ENCODE assay signal across 22 mouse cellular contexts in the genomic region with DNA sequence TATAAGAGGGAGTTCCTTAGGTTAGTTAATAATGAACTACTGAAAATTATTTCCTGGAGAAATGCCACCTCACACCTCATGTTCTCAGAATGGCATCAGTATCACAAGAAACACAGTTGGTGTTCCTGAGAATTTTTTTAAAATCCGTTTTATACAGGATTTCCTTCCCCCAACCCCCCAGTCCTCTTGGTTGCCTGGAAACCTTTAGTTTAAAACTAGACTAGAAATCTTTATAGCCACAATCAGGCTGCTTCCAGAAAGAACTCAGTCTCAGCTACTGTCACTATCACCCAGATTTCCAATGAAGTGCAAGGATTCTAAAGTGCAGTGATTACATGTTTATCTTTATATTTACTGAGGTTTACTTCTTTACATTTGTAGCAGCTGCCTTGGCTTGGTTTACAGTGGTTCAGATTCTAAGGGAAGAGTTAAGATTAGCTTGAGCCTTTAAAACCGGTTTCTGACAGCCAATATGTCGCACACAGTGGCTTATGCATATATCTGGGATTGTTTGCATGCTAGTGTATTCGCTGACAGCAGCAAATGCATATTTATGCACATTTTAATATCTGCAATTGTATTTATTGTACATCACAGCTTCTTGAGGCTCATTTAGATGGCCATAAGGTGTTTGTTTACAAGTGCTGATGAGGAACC.
DNase-seq lines count a peak whose midpoint lies in the region; ATAC-seq and TF ChIP-seq lines count a peak whose summit lies in the region.
"Had no signal": no experiment of that assay in that cellular context is flagged by ENCODE, and none has a peak within 500 bp of the region (broad histone marks: within the 10 kb centered on the region; RNA-seq: fewer than 3 reads in every experiment).

No protein-coding gene starts in this region.

- no peaks in the 10 kb centered on the region for H3K36me3 ChIP-seq in kidney, embryonic 15.5 days
- H3K36me3 ChIP-seq in lung, embryonic 14.5 days (ENCODE audit: insufficient read depth), result no peaks in the 10 kb centered on the region
- no peaks in the 10 kb centered on the region for H3K36me3 ChIP-seq in forebrain, postnatal 0 days (ENCODE audit: insufficient read depth)
- H3K36me3 ChIP-seq: heart, embryonic 12.5 days; hindbrain, embryonic 12.5 days; limb, embryonic 10.5 days; liver, embryonic 12.5 days; midbrain, embryonic 12.5 days; neural tube, embryonic 13.5 days had no signal

- no peak for ATAC-seq in kidney, embryonic 15.5 days (replicated peaks; ENCODE audit: low FRiP score)
- no peak for ATAC-seq in lung, embryonic 14.5 days (ENCODE audit: insufficient read depth)
- peak; percentile 91 for ATAC-seq in forebrain, postnatal 0 days
- ATAC-seq: liver, embryonic 12.5 days had no signal

- H3K27ac ChIP-seq in kidney, embryonic 15.5 days, result no peak overlapping the region
- H3K27ac ChIP-seq in lung, embryonic 14.5 days (ENCODE audit: low read depth), result no peak overlapping the region
- peak overlapping the region; percentile 66; the same call in 1 of the 2 replicates for H3K27ac ChIP-seq in forebrain, postnatal 0 days (ENCODE audit: low read depth, low read length)
- H3K27ac ChIP-seq: hindbrain, embryonic 12.5 days; limb, embryonic 10.5 days; liver, embryonic 12.5 days; macrophage; midbrain, embryonic 12.5 days; neural tube, embryonic 13.5 days had no signal

- 65% methylated on average over 4 of the region's 4 CpGs for WGBS in kidney, embryonic 15.5 days
- WGBS in lung, embryonic 14.5 days, result 52% methylated on average over 4 of the region's 4 CpGs
- 41% methylated on average over 4 of the region's 4 CpGs for WGBS in forebrain, postnatal 0 days

- TF ChIP-seq POLR2A in brain, embryonic 14.5 days (IDR thresholded peaks at IDR 0.05; ENCODE audit: borderline replicate concordance, extremely low read depth, insufficient read depth, insufficient read length, poor library complexity, severe bottlenecking), result no peak

- H3K4me2 ChIP-seq in kidney, embryonic 15.5 days, result no peak overlapping the region
- H3K4me2 ChIP-seq in lung, embryonic 14.5 days, result no peak overlapping the region
- no peak overlapping the region for H3K4me2 ChIP-seq in forebrain, postnatal 0 days (ENCODE audit: low read depth)
- H3K4me2 ChIP-seq: heart, embryonic 12.5 days; hindbrain, embryonic 12.5 days; liver, embryonic 12.5 days; midbrain, embryonic 12.5 days; neural tube, embryonic 13.5 days had no signal

- H3K27me3 ChIP-seq in kidney, embryonic 15.5 days, result no peaks in the 10 kb centered on the region
- no peaks in the 10 kb centered on the region for H3K27me3 ChIP-seq in lung, embryonic 14.5 days (ENCODE audit: insufficient read depth, low read length)
- no peaks in the 10 kb centered on the region for H3K27me3 ChIP-seq in forebrain, postnatal 0 days (ENCODE audit: insufficient read depth, low read length)
- H3K27me3 ChIP-seq: heart, embryonic 12.5 days; hindbrain, embryonic 12.5 days; liver, embryonic 12.5 days; midbrain, embryonic 12.5 days; neural tube, embryonic 13.5 days had no signal

- peak; percentile 5 for DNase-seq in kidney, adult 9 months
- peak; percentile 5 for DNase-seq in lung, embryonic 14.5 days
- no peak for DNase-seq in lung, postnatal 10 days
- DNase-seq in brain, embryonic 14.5 days (ENCODE audit: low read depth), result peak; percentile 60
- DNase-seq in forebrain, postnatal 0 days, result peak; percentile 70
- no peak for DNase-seq in cerebellum, postnatal 36 days
- DNase-seq: cerebellum, postnatal 10 days; gastrocnemius, postnatal 10 days; heart, adult 11 months; heart, postnatal 14 days; kidney, adult 18-20 months; kidney, postnatal 14 days; lung, adult 2 months; thymus, postnatal 25 days had no signal

- no peaks in the 10 kb centered on the region for H3K4me1 ChIP-seq in kidney, embryonic 15.5 days
- H3K4me1 ChIP-seq in lung, embryonic 14.5 days (ENCODE audit: insufficient read depth), result no peaks in the 10 kb centered on the region
- H3K4me1 ChIP-seq in forebrain, postnatal 0 days (ENCODE audit: insufficient read depth), result 0 out of 2 replicates have a peak, but pooled peaks cover 6% of the 10 kb centered on the region
- H3K4me1 ChIP-seq: heart, embryonic 12.5 days; hindbrain, embryonic 12.5 days; limb, embryonic 10.5 days; liver, embryonic 12.5 days; midbrain, embryonic 12.5 days; neural tube, embryonic 13.5 days had no signal

- H3K4me3 ChIP-seq in kidney, embryonic 15.5 days (replicated peaks), result no peak overlapping the region
- H3K4me3 ChIP-seq in lung, embryonic 14.5 days (ENCODE audit: low read depth, low read length), result no peak overlapping the region
- H3K4me3 ChIP-seq in forebrain, postnatal 0 days (ENCODE audit: low read depth, low read length), result no peak overlapping the region
- H3K4me3 ChIP-seq: heart, embryonic 12.5 days; hindbrain, embryonic 12.5 days; limb, embryonic 10.5 days; liver, embryonic 12.5 days; midbrain, embryonic 12.5 days; neural tube, embryonic 13.5 days had no signal

- no peak for TF ChIP-seq CTCF in lung, embryonic 14.5 days (IDR thresholded peaks at IDR 0.05; ENCODE audit: low read depth)
- TF ChIP-seq CTCF in brain, embryonic 14.5 days (IDR thresholded peaks at IDR 0.05; ENCODE audit: borderline replicate concordance, extremely low read depth, insufficient read depth, insufficient read length), result no peak
- TF ChIP-seq CTCF in forebrain, postnatal 0 days (IDR thresholded peaks at IDR 0.05; ENCODE audit: low read depth), result no peak

- H3K9me3 ChIP-seq in kidney, embryonic 15.5 days (replicated peaks), result no peaks in the 10 kb centered on the region
- no peaks in the 10 kb centered on the region for H3K9me3 ChIP-seq in lung, embryonic 14.5 days (ENCODE audit: low read depth, low read length)
- no peaks in the 10 kb centered on the region for H3K9me3 ChIP-seq in forebrain, postnatal 0 days (ENCODE audit: low read length)
- H3K9me3 ChIP-seq: heart, embryonic 12.5 days; hindbrain, embryonic 12.5 days; limb, embryonic 10.5 days; liver, embryonic 12.5 days; midbrain, embryonic 12.5 days; neural tube, embryonic 13.5 days had no signal

- H3K9ac ChIP-seq in kidney, embryonic 15.5 days, result no peak overlapping the region
- no peak overlapping the region for H3K9ac ChIP-seq in lung, embryonic 14.5 days
- no peak overlapping the region for H3K9ac ChIP-seq in forebrain, postnatal 0 days
- H3K9ac ChIP-seq: heart, embryonic 12.5 days; hindbrain, embryonic 12.5 days; liver, embryonic 12.5 days; midbrain, embryonic 12.5 days; neural tube, embryonic 13.5 days had no signal

Comparison
In these comparisons a context has a peak if more than half of its experiments do, and no peak if none do; other contexts are left out.
1. DNase-seq: peak in kidney, adult 9 months (single experiment), lung, embryonic 14.5 days (single experiment), brain, embryonic 14.5 days (single experiment) and forebrain, postnatal 0 days (single experiment); none in lung, postnatal 10 days (single experiment) and cerebellum, postnatal 36 days (0 of 2).